Mouse (Mus musculus) fibroblast of lung, adult 2 months (primary cell): ENCODE results near the gene Gtf3c2.

ENCODE experiments used
- DNase-seq: peaks from one replicate; pipeline ENCODE4 v3.0.0-alpha.2; 2011; ENCODE audit warnings: low read depth

The Gtf3c2 gene

DNA sequence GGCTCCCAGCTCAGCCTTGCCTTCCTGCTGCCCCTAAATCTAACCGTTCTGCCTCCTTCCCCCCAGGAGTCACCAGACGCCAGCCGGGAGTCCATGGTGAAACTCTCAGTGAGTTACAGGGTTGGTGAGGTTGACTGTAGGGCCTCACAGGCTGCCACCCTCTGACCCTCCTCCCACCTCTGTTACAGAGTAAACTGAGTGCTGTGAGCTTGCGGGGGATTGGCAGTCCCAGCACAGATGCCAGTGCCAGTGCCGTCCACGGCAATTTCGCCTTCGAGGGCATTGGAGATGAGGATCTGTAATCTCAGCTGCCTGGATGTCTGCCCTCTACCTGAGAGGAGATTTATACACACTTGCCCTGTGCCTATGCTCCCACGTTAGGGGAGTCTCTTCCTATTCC lies 18.2 kb upstream of the Gtf3c2 start:
- no peak for DNase-seq

DNA sequence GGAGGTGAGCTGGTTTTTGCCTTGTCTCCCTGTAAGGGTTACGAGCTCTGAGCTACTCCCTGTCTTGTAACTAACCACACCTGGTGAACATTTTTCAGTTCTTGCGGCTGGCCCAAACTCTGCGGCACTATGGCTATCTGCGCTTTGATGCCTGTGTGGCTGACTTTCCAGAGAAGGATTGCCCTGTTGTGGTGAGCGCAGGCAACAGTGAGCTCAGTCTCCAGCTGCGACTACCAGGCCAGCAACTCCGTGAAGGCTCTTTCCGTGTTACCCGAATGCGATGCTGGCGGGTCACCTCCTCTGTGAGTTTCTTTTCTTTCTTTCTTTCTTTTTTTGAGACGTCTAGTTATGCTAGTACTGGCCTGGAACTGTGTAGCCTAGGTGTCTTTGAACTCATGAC lies 17.1 kb upstream of the Gtf3c2 start:
- DNase-seq, result no peak

DNA sequence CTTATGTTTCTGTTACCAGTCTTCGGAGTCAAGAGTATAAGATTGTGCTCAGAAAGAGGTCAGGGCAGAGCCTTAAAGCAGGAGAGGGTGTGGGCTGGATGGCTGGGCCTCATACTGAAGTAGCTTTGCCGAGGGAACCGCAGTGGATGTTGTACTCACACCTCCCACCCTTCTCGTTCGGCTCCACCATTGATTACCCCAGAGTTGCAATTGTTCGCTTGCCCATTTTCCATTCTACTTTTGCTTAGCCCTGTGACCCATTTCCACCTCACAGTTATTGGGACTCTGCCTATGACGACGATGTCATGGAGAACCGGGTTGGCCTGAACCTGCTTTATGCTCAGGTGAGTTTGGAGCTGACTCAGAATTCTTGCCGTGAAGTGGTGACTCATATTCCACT lies 16.3 kb upstream of the Gtf3c2 start:
- no peak for DNase-seq

DNA sequence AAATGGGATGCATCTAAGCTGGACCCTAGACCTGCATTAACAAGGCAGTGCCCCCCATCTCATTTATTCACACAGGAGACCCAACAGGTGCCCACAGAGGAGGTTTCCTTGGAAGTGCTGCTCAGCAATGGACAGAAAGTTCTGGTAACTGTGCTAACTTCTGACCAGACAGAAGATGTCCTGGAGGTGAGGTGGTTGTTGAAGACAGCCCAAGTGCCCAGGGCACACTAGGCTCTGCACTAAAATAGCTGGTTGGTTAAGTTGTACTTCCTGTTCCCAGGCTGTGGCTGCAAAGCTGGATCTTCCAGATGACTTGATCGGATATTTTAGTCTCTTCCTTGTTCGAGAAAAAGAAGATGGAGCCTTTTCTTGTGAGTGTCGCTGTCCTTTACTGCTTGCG lies 15.7 kb upstream of the Gtf3c2 start:
- no peak for DNase-seq

DNA sequence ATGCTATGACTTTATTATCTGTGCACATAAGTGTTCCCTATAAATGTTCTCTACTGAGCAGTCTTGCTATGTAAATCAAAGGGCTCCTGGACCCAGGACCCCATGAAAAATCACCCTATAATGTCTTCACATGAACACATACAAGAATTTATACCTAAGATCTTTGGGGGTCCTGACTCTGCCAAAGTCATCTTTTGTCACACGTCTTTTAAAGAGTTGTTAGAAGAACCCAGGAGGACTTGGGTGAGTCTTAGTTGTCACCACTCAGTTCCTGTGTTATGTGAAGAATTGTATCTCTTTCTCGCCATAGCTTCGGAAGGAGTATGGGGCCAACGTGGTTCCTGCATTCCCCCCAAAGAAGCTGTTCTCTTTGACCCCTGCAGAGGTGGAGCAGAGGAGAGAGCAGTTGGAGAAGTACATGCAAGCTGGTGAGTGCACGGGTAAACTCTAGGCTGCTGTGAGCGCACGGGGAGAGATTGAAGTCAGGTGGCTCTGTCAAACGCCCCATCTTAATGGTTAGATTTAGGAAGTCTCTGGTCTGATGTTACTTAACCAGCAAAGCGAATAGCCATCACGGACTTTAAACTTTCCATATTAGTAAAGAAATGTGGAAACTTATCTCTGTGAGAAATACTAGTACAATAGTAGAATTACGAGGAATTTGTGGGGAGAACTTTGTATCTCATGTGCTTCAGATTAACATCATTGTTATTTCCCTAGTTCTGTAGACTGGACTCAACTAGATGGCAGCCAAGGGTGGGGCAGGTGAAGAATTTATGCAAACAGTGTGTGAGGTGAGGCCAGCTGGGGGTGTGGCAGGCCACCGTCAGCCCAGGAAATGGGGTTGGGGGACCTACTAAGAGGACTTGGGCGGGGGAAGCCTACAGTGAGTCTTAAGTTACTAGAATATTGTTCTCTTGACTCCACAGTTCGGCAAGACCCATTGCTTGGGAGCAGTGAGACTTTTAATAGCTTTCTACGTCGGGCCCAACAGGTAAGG lies 14.8 kb upstream of the Gtf3c2 start:
- DNase-seq, result no peak

- no peak for DNase-seq
These were observed 13.8 kb upstream of the Gtf3c2 start for GRCm38 (mm10) chr5:31193631-31194281.

- DNase-seq, result peak; percentile 97
These were observed 13.1 kb upstream of the Gtf3c2 start, which contains the start of the genes Snx17 and Eif2b4 for GRCm38 (mm10) chr5:31192939-31193630. TSS of gene Snx17 (plus strand) at chr5:31193227. TSS of gene Eif2b4 (minus strand) at chr5:31193430.

DNA sequence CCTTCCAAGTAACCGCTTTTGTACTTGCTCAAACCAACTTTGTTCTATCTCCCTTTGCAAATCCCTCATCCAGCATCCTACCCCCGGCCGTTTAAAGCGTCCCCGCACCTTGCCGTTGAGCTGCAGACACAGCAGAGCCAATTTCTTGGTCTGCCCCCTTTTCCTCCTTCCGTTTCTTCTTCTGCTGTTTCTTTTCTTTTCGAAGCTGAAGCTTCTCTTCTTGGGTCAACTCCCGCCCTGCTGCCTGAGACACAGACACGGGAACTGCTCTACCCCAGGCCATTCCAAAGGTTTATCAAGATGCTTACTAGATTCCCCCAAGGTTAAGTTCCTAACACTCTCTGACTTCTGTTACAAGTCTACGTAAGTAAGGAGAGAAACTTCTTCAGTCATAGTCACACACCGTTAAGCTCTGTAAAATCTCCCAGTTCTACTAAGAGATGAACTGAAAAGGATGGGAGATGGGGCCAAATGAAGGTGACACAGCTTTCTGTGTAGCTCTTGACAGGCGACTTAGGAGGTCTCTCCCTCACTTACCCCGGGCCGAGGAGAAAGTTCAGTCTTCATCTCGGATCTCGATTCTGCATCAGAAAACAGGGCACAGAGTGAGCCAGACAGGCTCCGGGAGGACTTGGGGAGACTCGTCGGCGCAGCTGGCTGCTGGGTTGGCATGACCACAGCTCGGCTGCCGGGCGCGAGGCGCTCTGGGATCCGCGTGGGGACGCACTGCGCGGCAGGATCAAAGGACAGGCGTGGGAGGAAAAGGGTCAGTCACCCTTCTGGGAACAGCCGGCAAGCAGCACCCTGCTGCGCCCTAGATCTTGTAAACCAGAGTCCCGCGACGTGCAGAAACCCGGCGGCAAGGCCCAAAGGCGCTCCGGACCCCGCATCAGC lies 12.3 kb upstream of the Gtf3c2 start:
- DNase-seq, result no peak

DNA sequence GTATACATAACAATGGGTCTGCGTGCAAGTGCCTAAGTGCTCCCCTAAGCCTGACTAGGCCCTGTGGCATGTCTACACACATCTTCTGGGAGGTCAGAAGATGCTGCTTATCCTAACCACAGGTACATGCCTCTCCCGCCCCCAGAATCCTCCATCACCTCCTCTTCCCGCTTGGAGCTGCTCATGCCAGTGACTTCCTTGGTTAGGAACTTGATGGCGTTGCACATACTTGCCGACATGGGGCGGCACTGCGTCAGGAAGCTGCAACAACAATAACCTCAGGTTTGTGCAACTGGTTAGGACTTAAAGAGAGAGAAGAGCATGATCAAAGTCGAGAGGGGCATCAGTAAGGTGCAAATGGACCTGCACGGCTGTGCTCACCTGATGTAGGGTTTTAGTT lies 10.3 kb upstream of the Gtf3c2 start:
- DNase-seq, result no peak

DNA sequence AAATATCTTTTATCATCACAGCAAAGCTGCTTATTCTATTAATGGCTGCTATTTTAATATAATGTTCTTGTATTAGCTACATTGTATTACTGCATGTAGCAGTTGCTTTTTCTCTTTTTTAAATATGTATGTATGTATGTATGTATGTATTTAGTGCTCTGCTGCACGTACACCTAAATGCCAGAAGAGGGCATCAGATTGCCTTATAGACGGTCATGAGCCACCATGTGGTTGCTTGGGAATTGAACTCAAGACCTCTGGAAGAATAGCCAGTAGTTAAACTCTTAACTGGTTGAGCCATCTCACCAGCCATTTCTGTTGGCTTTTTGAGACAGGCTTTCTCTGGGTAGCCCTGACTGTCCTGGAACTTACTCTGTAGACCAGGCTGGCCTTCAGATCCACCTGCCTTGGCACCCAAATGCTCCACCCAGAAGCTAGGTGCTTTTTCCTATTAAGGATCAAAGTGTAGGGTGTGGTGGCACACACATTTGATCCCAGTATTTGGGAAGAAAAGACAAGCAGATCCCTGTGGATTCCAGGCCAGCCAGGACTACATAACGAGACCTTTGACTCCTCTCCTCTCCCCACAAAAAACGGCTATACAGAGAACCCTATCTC lies 8.4 kb upstream of the Gtf3c2 start:
- no peak for DNase-seq

GRCm38 (mm10) chr5:31183678-31184077 lies 3.7 kb upstream of the Gtf3c2 start:
- no peak for DNase-seq

GRCm38 (mm10) chr5:31181183-31181770 lies 1.3 kb upstream of the Gtf3c2 start:
- DNase-seq, result no peak

DNA sequence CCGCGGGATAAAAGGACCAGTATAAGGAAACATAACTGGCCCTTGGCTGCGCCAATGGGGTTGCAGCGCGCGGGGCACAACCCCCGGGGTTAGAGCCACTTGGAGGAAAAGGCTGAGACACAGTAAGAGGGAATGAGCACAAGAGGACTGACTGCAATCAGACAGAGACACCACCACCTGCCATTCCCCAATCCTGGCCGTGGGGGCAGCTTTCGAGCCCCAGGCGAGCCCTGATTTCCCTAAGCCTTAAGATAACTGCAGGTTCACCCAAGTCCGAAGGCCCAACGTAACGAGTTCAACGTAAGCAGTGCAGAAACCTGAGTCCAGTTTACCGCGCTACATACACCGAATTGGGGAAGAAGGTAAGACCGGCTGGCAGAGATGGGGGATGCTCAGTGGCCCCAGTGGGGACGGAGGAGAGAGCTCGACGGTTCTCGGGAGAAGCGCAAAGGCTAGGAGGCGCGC lies 611 bp downstream of the Gtf3c2 start:
- DNase-seq, result no peak

GRCm38 (mm10) chr5:31168630-31169029 lies 11.3 kb downstream of the Gtf3c2 start:
- no peak for DNase-seq

- no peak for DNase-seq
These were observed 15.1 kb downstream of the Gtf3c2 start for GRCm38 (mm10) chr5:31164878-31165277.

DNA sequence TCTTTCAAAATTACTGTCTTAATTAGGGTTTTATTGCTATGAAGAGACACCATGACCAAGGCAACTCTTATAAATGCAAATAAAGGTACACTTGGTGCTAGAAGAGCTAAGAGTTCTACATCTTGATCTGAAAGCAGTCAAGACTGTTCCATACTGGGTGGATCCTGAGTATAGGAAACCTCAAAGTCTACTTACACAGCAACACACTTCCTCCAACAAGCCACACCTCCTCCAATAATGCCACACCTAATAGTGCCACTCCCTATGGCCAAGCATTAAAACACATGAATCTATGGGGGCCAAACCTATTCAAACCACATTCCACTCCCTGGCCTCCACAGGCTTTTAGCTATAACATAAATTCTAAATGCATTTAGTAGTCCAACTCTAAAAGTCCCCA lies 17.5 kb downstream of the Gtf3c2 start:
- no peak for DNase-seq

- peak; percentile 80 for DNase-seq
These were observed 25.8 kb downstream of the Gtf3c2 start, which contains the start of gene Mpv17 for GRCm38 (mm10) chr5:31154152-31154553. TSS of gene Mpv17 (minus strand) at chr5:31154251.

- DNase-seq, result no peak
These were observed 26.3 kb downstream of the Gtf3c2 start for GRCm38 (mm10) chr5:31153516-31154151.

DNA sequence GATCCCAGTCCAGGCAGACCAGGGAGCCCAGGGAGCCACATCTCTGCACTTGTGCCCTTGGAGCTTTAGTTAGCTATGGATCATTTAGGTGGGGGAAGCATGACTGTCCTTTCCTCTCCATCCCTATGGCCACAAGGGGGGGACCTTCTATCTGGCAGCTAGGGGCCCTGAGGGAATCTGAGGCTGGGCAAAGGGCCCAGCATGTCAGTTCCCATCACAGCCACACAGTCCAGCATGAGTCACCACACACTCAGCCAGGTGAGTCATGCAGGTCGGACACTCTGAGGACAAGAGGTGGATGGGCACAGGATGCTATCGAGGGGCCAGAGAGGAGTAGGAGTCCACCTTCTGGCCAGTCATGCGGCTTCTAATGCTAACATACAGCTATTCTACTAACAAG lies 28.2 kb downstream of the Gtf3c2 start:
- DNase-seq, result peak; percentile 53

GRCm38 (mm10) chr5:31149781-31150180 lies 30.2 kb downstream of the Gtf3c2 start:
- DNase-seq, result no peak
